Mouse (Mus musculus) liver, embryonic 14.5 days (tissue): ENCODE measurements around the gene Eif2b3. TPM values are rescaled to one million over a fixed set of nuclear protein-coding genes. Genes with fewer than 3 reads are reported as not detected.

Experiments
- ATAC-seq: fragments of 200-750 bp; cut with Nextera tagmentation; 2 replicates; pipeline ENCODE4 v1.8.0; 2017; ENCODE audit warnings: moderate number of reproducible peaks, mild to moderate bottlenecking, moderate library complexity; ENCODE audit not compliant: insufficient read depth
- DNase-seq, 3 experiments: peaks; one replicate each; pipeline ENCODE4 v3.0.0-alpha.2; 2012 to 2013; ENCODE audit warnings: low read depth in 3 of 3, low spot score in 3 of 3
- H3K27ac ChIP-seq: fragments of 300-500 bp; sonication (generic); 2 replicates; pipeline ENCODE4 v1.5.1; 2014; ENCODE audit warnings: moderate library complexity, mild to moderate bottlenecking, control low read depth, inconsistent platforms
- H3K27me3 ChIP-seq: fragments of 300-500 bp; sonication (generic); 2 replicates; pipeline ENCODE4 v1.6.1; 2014; ENCODE audit warnings: mild to moderate bottlenecking, low read length, moderate library complexity; ENCODE audit not compliant: control insufficient read depth, insufficient read depth
- H3K36me3 ChIP-seq: fragments of 300-500 bp; sonication (generic); replicated peaks from 2 replicates; pipeline ENCODE4 v1.6.1; 2014; ENCODE audit warnings: low read depth; ENCODE audit not compliant: control insufficient read depth, insufficient read depth
- H3K4me1 ChIP-seq, 2 experiments: fragments of 200-500 bp in 1 of 2; fragments of 300-500 bp in 1 of 2; sonication (generic) in 1 of 2; replicated peaks; 2 replicates each; pipeline ENCODE4 v1.6.1; 2012 to 2014; ENCODE audit warnings: antibody characterized with exemption in 1 of 2, inconsistent platforms in 1 of 2, low read length in 1 of 2; ENCODE audit not compliant: control insufficient read depth in 2 of 2, insufficient read depth in 2 of 2
- H3K4me2 ChIP-seq: fragments of 300-500 bp; sonication (generic); 2 replicates; pipeline ENCODE4 v1.6.1; 2014; ENCODE audit warnings: low read depth, mild to moderate bottlenecking, control low read depth, moderate library complexity
- H3K4me3 ChIP-seq, 2 experiments: fragments of 200-500 bp in 1 of 2; fragments of 300-500 bp in 1 of 2; sonication (generic) in 1 of 2; 2 replicates each; pipeline ENCODE4 v1.5.1; 2012 to 2014; ENCODE audit warnings: low read depth in 2 of 2, low read length in 2 of 2, mild to moderate bottlenecking in 2 of 2, control low read depth in 1 of 2, inconsistent platforms in 1 of 2, moderate library complexity in 1 of 2; ENCODE audit not compliant: insufficient read depth in 1 of 2
- H3K9ac ChIP-seq: fragments of 300-500 bp; sonication (generic); replicated peaks from 2 replicates; pipeline ENCODE4 v1.6.1; 2014; ENCODE audit warnings: mild to moderate bottlenecking, control low read depth, moderate library complexity
- H3K9me3 ChIP-seq: fragments of 300-500 bp; sonication (generic); 2 replicates; pipeline ENCODE4 v1.6.1; 2016; ENCODE audit warnings: low read length, mixed read lengths; ENCODE audit not compliant: control insufficient read depth
- CTCF ChIP-seq: IDR thresholded peaks from 2 replicates; pipeline ENCODE4 v1.5.1; 2016; ENCODE audit warnings: antibody characterized with exemption, low read depth, control low read depth
- EP300 ChIP-seq: IDR thresholded peaks from 2 replicates; pipeline ENCODE4 v1.6.1; 2016; ENCODE audit warnings: antibody characterized with exemption, low read depth
- WGBS: fragments of 180-500 bp; shearing (Covaris S2); extraction: QIAGEN DNeasy Blood & Tissue Kit; methylation state at CpG from one replicate; pipeline ENCODE4 v1.1.7; 2014; ENCODE audit not compliant: insufficient replicate concordance; 5-methylcytosine and 5-hydroxymethylcytosine counted together
- polyA plus RNA-seq, 2 experiments: library from polyadenylated mRNA; depleted of rRNA in 1 of 2; stranded (reverse) in 1 of 2; unstranded in 1 of 2; fragments of >200 nt; fragmentation: Nextera tagmentation in 1 of 2; extraction: Ambion mirVana in 1 of 2; gene quantifications; 2 replicates each; pipeline versions ENCODE4 v1.2.1 to v1.2.3; 2012 to 2014

Eif2b3 gene
- polyA plus RNA-seq, 2 experiments = 17.3 to 32.7 TPM

DNA sequence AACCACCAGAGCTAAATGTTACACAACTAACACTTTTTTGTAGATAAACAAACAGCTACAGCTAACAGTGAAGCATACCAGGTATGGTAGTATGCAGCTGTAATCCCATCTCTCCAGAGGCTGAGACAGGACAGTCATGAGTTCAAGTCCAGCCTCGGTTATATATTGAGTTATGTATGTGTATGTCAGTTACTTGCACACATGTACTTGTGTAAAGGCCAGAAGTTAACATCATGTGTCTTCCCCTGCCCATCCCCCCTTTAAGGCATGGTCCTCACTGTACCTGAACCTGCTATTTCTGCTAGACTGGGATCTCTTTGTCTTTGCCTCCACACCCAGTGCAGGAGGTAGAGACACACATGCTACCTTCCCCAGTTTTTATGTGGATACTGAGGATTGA lies 30.3 kb downstream of the Eif2b3 start:
- Histone ChIP-seq H3K4me3 (no peak overlapping the region), H3K4me2 (no peak overlapping the region), H3K4me1 (peaks cover 2 to 3% of the 10 kb centered on the region in 2 experiments; a peak in 3 of 4 replicates), H3K9ac (no peak overlapping the region), H3K36me3 (no peaks in the 10 kb centered on the region; the same call in 1 of the 2 replicates), H3K27ac (no peak overlapping the region), H3K9me3 (no peaks in the 10 kb centered on the region), H3K27me3 (no peaks in the 10 kb centered on the region)
- no peak for DNase-seq
- ATAC-seq = no peak
- TF ChIP-seq EP300 = no peak
- WGBS = 83% methylated on average over 1 of the region's 1 CpGs

DNA sequence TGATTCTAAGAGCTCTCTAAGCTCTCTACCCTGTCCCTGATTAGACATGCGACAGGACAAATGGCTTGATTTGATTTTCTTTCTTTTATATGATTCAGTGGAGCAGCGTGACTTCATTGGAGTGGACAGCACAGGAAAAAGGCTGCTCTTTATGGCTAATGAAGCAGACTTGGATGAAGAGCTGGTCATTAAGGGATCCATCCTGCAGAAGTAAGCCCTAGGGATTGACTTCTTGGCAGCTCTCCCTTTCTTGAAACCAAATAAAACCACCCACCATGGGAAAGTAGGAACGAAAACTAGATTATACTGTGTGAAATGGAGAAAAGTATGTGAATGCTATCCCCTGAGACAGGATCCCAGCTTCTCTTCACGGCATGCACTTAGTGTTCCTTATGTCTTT lies 33.4 kb downstream of the Eif2b3 start:
- Histone ChIP-seq H3K4me2 (no peak overlapping the region), H3K9ac (no peak overlapping the region), H3K4me3 (no peak overlapping the region), H3K27me3 (no peaks in the 10 kb centered on the region), H3K9me3 (no peaks in the 10 kb centered on the region), H3K27ac (no peak overlapping the region; the same call in 1 of the 2 replicates), H3K4me1 (peaks cover 26 to 28% of the 10 kb centered on the region in 2 experiments), H3K36me3 (no peaks in the 10 kb centered on the region; the same call in 1 of the 2 replicates)
- ATAC-seq (no peak), DNase-seq (no peak)
- 80% methylated on average over 4 of the region's 4 CpGs for WGBS
- TF ChIP-seq EP300 = no peak
- no peak for TF ChIP-seq CTCF

DNA sequence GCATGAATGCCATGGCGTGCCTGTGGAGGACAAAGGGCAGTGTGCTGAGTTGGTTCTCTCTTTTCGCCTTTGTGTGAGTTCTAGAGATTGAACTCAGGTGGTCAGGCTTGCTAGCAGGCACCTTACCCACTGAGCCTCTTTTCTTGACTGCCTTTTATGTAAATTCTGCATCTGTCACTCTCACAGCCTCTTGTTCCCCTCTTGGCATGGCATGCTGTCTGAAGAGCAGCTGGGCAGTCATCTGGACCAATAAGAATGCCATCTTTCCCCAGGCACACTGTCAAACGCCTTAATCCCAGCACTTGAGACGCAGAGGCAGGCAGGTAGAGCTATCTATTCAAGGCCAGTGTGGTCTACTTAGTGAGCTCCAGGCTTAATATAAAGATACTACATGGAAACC lies 34.8 kb downstream of the Eif2b3 start:
- Histone ChIP-seq H3K27ac (peak overlapping the region; percentile 12; the same call in 1 of the 2 replicates), H3K9ac (no peak overlapping the region), H3K36me3 (no peaks in the 10 kb centered on the region; the same call in 1 of the 2 replicates), H3K9me3 (no peaks in the 10 kb centered on the region), H3K4me2 (no peak overlapping the region), H3K4me3 (no peak overlapping the region), H3K4me1 (peaks cover 39 to 41% of the 10 kb centered on the region in 2 experiments), H3K27me3 (no peaks in the 10 kb centered on the region)
- WGBS = 84% methylated on average over 4 of the region's 4 CpGs
- ATAC-seq = no peak
- TF ChIP-seq CTCF = no peak
- no peak for TF ChIP-seq EP300
- no peak for DNase-seq

DNA sequence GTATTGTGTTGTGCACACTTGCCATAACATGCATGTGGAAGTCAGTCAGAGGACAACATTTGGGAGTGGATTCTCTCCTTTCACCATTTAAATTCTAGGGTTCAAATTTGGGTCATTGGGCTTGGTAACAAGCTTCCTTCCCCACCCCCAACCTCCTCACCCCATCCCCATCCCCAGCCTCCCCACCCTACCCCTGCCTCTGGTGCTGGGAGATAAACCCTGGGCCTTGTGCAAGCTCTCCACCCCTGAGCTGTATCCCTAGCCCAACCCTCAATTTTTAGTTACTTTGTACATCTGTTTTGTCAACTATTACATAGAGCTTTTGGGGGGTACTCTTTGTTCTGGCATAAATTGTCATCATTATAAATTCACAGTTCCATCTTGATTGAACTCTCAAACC lies 36.9 kb downstream of the Eif2b3 start:
- Histone ChIP-seq H3K27ac (peak overlapping the region; percentile 95), H3K4me1 (peaks cover 40 to 44% of the 10 kb centered on the region in 2 experiments), H3K4me2 (peak overlapping the region; percentile 72), H3K4me3 (0 out of 4 replicates have a peak overlapping the region, but pooled peaks of 1 of the 2 experiments have one; percentile 10), H3K9me3 (no peaks in the 10 kb centered on the region), H3K27me3 (no peaks in the 10 kb centered on the region), H3K9ac (peak overlapping the region; percentile 67), H3K36me3 (no peaks in the 10 kb centered on the region; the same call in 1 of the 2 replicates)
- TF ChIP-seq EP300 (peak; percentile 68), CTCF (no peak)
- peak; percentile 99 for ATAC-seq
- peak; percentile 51 to 71 (median 68) for DNase-seq

DNA sequence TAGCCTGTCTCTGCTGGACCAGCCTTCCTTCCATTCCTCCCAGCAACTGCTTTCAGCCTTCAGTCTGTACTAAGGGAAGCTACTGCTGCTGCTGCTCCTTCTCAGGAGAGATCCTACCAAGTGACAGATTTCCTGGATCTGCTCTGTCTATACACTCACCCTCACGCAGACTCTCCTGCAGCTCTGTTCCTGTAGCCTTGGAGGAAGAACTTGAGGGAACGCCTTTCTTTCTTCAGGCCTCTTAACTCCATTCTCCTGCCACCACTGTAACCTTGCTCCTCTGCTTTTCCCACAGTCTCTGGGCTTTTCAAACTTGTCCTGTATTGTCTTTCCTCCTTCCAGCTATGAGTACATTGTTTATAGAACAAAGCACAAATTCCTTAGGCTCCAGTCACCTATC lies 37.3 kb downstream of the Eif2b3 start:
- WGBS = 59% methylated on average over 2 of the region's 2 CpGs
- H3K9ac ChIP-seq = peak overlapping the region; percentile 67
- no peaks in the 10 kb centered on the region for H3K27me3 ChIP-seq
- 0 out of 4 replicates have a peak overlapping the region, but pooled peaks of 1 of the 2 experiments have one; percentile 10 for H3K4me3 ChIP-seq
- no peaks in the 10 kb centered on the region for H3K9me3 ChIP-seq
- peak; percentile 66 for ATAC-seq
- H3K27ac ChIP-seq = peak overlapping the region; percentile 95
- H3K4me1 ChIP-seq = peaks cover 40 to 44% of the 10 kb centered on the region in 2 experiments
- DNase-seq = no peak
- peak overlapping the region; percentile 72 for H3K4me2 ChIP-seq
- TF ChIP-seq CTCF (no peak), EP300 (no peak)
- no peaks in the 10 kb centered on the region; the same call in 1 of the 2 replicates for H3K36me3 ChIP-seq
